Mouse (Mus musculus) liver, embryonic 14.5 days (tissue): ENCODE measurements around the gene Pgm2l1.

Experiments used
- CTCF ChIP-seq: IDR thresholded peaks from 2 replicates; pipeline ENCODE4 v1.5.1; 2016; ENCODE audit warnings: antibody characterized with exemption, low read depth, control low read depth
- EP300 ChIP-seq: IDR thresholded peaks from 2 replicates; pipeline ENCODE4 v1.6.1; 2016; ENCODE audit warnings: antibody characterized with exemption, low read depth

DNA sequence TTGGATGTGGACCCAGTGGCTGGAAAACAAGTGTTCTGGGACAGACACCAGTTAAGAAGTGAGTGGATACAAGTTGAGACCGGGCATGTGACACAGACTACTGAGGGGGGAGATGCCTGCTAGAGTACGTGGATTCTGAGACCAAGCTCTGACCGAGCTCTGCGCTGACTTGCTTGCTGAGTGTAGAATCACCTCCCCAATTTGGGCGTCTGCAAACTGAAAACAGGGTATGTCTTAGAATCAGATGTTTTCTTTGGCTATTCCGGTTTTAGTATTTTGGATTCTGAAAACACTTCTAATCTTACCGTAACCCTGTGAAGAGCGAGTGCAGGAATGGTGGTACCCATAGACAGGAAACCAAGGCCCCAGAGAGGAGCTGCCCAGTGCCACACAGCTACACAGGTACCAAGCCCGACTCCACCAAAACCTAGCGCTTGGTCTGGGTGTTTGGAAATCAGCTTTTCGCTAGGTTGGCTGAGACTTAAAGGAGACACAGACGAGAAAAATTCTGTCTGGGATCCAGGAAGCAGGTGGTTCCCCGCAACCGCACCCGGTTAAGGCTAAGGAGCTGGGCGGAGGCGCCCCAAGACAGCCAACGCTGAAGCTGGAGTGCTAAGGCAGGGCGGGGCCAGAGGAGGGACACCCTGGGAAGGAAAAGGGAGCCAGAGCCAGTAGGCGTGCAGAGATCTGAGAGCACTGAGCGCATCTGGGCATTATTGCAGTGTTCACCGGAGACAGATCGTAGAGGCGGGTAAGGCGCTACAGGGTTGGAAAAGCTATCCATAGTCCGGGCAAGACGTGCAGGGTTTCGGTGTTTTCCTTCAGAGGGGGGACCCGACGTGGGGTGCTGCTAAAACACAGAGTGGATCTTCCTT is 48.9 kb upstream of the Pgm2l1 start:
- no peak for TF ChIP-seq CTCF
- TF ChIP-seq EP300, result no peak
